Mouse (Mus musculus) liver (tissue): ENCODE measurements around the gene Calr.
"Not testable (repeated sequence)": the region's sequence is repeated elsewhere in the genome, so short reads cannot be mapped to it uniquely, and the experiment has no call there.

Experiments used
- DNase-seq: peaks from one replicate; pipeline ENCODE4 v3.0.0-alpha.2; 2020; ENCODE audit warnings: mixed read lengths

Gene Calr

GRCm38 (mm10) chr8:84844397-84845070 lies 2.2 kb downstream of the Calr start:
- no peak for DNase-seq

DNA sequence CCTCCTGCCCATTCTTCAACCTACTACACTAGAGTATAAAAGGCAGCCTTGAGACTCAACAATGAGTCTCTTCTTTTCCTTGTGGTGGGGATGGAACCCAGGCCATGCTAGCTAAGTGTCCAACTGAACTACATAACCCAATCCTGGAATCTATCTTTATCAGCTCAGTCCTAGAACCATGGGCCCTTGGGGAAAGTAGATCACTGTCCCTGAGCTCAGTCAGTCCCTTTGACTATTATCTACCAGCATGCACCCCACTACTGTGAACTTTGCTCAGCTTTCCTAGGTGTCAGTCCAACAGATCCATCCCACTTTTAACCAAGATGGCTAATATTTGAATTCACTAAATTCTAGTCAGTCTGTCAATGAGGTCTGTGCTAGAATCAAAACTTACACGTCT lies 5.2 kb downstream of the Calr start:
- no peak for DNase-seq

GRCm38 (mm10) chr8:84840248-84840999 lies 6.3 kb downstream of the Calr start, which contains the start of gene Rad23a:
Gene Rad23a, minus strand, starts transcription at chr8:84840665.
- peak; percentile 94 for DNase-seq

GRCm38 (mm10) chr8:84839875-84840247 lies 6.9 kb downstream of the Calr start:
- DNase-seq, result no peak

DNA sequence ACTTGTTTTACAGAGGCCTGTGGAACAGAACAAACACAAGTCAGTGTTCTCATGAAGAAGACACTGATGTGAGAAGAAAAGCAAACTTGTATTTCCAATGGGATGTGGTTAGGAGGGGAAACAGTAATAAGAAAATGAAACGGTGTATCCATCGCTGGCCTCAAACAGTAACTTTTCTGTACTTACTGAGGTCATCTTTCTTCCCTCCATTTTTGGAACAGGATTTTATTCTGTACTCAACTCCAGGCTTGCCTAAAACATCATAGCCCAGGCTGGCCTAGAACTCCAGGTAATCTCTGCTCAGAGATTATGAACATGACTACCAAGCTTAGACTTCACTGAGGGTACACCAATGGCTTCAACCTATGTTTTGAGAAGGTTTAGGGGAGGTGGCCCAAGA lies 7.3 kb downstream of the Calr start:
- DNase-seq, result peak; percentile 11

- DNase-seq, result peak; percentile 94
Observed at GRCm38 (mm10) chr8:84838513-84838912, 8.2 kb downstream of the Calr start.

DNA sequence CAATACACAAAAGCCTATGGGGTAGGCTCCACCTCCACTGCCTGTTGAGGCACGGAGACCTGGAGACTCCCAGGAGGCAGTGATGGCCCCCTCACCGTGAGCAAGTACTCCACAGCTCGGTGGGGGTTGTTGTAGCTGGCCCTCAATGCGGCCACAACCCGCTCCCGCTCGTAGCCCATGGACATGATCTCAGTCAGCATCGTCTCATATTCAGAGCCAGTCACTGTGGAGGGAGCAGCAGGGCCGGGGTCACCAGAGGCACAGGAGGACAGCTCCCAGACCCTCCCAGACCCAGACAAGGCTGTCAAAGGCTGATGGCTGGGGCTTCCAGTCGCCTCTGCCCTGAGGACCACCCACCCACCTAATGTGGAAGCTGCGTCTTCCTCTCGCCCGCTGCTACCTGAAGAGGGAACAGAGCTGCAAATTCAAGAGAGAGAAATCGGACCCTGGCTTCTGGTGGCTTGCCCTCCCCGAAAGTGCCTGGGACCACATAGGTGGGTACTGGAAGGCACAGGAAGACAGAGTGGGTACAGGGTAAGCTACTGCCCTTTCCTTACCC lies 8.7 kb downstream of the Calr start:
- peak; percentile 39 for DNase-seq

GRCm38 (mm10) chr8:84837149-84837911 lies 9.4 kb downstream of the Calr start:
- DNase-seq, result peak; percentile 35

GRCm38 (mm10) chr8:84834866-84835855 lies 11.6 kb downstream of the Calr start:
- DNase-seq, result peak; percentile 31

GRCm38 (mm10) chr8:84834002-84834865 lies 12.5 kb downstream of the Calr start:
- peak; percentile 13 for DNase-seq

DNA sequence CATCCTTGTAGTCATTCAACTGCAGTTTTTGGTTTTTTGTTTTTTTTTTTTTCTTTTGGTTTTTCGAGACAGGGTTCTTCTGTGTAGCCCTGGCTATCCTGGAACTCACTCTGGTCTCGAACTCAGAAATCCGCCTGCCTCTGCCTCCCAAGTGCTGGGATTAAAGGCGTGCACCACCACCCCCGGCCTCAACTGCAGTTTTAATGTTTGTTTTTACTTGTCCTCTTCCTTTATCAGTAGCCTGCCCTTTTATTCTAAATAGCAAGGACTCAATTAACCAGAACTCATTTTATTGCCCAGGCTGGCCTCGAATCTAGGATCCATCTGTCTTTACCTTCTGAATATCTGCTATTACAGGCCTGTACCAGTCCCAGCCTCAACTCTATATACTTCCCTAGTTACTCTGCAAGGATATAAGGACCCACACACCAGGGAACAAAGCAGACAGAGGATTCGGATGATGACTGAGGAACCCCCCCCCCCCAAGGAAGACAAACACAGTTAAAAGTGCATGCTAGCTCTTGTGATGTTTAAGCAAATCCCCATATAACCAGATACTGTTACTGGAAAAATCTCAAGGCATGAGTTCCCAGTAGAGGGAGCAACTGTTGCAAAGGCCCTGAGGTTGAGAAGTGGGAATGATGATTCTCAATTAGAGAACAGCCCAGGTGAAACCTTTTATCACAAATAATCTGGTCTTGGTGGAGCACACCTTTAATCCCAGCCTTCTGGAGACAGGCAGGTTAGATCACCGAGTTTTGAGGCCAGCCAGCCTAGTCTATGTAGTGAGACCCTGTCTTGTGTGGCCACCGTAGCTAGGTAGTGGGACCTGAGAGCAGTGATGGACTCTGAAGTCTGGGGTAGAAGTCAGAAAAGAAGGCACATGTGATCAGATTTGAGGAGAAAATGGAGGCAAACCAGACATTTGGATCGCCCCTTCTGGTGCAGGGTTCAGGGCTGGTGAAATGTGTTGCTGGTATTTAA lies 13.7 kb downstream of the Calr start:
- peak; percentile 2 for DNase-seq

DNA sequence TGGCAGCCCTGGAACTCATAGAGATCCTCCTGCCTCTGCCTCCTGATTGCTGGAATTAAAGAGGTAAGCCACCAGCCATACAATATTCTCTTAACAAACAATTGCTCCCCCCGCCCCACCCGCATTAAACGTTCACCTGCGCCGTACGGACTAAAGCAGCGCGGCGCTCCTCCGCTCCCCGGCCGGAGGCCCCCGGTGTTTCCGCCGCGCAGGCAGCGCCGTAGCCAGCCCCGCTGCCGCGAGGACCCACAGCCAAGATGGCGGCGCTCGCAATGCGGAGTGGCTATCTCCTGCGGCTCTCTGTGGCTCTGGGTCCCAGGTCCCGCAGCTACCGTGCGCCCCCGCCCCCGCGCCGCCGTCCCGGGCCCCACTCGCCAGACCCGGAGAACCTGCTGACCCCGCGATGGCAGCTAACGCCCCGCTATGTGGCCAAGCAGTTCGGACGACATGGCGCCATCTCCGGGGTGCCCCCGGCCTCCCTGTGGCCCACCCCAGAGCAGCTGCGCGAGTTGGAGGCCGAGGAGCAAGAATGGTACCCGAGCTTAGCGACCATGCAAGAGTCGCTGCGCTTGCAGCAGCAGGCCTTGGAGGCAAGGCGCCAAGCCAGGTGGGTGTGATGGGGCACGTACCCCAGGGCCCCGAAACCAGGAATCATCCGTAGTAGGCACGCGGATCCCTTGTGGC lies 14.6 kb downstream of the Calr start:
- peak; percentile 92 for DNase-seq

DNA sequence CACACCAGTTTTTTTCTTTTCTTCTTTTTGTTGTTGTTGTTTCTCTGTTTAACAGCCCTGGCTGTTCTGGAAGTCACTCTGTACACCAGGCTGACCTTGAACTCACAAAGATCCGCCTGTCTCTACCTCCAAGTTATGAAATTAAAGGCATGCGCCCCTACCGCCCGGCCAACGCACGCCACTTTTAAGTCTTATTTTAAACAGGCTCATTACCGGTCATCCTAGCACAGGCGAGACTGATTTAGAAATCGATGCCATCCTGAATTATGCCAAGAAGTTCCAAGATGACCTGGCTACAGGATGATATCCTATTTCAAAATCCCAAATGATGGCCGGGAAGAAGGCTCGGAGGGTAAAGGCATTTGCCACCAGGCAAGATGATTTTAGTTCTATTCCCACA lies 15.2 kb downstream of the Calr start, which contains the start of gene Gadd45gip1:
TSS of gene Gadd45gip1 (plus strand) at position 33 of the 400 bp plus-strand sequence.
- peak; percentile 77 for DNase-seq

DNA sequence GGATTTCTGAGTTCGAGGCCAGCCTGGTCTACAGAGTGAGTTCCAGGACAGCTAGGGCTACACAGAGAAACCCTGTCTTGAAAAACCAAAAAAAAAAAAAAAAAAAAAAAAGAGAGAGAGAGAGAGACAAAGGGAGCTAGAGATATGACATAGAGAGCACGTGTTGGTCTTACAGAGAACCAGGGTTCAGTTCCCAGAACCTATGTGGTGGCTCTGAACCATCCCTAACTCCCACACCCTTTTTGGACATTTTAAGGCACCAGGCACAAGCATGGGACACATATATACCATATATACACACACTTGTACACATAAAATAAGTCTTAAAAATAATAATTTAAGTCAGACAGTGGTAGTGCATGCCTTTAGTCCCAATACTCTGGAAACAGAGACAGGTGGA lies 20.2 kb downstream of the Calr start:
- not testable (repeated sequence) for DNase-seq

DNA sequence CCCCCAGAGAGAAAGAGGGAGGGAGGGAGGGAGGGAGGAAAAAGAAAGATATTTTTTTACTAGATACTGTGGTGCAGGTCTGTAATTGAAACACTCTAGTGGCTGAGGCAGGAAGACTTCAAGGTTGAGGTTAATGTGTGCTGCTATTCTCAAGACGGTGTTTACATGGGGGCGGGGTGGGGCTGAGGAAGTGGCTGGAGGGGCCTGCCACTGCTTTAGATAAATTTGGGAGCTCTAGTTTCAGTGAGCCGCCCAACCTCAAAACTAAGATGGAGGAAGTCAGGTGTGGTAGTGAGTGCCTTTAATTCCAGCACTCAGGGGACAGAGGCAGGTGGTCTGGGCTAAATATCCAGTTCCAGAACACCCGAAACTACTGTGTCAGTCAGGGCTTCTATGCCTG lies 21.1 kb downstream of the Calr start:
- DNase-seq, result peak; percentile 60

GRCm38 (mm10) chr8:84823653-84824052 lies 23.1 kb downstream of the Calr start:
- DNase-seq, result peak; percentile 84

- no peak for DNase-seq
Observed at GRCm38 (mm10) chr8:84822723-84823122, 24.0 kb downstream of the Calr start, which contains the start of gene Dand5. Gene Dand5, minus strand, starts transcription at chr8:84822823.

DNA sequence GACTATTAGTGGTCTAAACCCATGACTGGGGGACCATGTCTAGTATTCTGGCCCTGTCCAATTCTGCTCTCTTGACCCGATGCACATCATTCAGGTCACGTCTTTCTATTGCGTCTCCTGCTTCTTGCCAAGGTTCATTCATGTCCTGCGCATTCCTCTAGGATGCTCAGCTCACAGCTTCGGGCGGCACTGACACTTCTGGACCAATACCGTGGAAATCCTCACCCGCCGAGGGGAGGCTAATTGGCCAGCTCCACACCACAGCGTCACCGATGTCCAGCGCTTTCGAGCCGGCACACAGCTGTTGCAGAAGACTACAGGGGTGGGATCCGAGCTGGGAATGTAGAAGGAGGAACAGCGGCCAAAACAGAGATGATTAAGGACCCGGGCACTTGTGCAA lies 30.6 kb downstream of the Calr start:
- no peak for DNase-seq

- peak; percentile 95 for DNase-seq
Observed at GRCm38 (mm10) chr8:84815547-84815946, 31.2 kb downstream of the Calr start.
